Mouse (Mus musculus) E14TG2a.4 (cell line): ENCODE measurements around the gene Agtr1a.

Experiments
- CTCF ChIP-seq: conservative IDR thresholded peaks from 2 replicates; pipeline ENCODE4 v1.5.1; 2014; ENCODE audit warnings: low read length
- POU5F1 ChIP-seq: IDR thresholded peaks from 2 replicates; pipeline ENCODE4 v1.6.1; 2014; ENCODE audit warnings: low read length, borderline replicate concordance

DNA sequence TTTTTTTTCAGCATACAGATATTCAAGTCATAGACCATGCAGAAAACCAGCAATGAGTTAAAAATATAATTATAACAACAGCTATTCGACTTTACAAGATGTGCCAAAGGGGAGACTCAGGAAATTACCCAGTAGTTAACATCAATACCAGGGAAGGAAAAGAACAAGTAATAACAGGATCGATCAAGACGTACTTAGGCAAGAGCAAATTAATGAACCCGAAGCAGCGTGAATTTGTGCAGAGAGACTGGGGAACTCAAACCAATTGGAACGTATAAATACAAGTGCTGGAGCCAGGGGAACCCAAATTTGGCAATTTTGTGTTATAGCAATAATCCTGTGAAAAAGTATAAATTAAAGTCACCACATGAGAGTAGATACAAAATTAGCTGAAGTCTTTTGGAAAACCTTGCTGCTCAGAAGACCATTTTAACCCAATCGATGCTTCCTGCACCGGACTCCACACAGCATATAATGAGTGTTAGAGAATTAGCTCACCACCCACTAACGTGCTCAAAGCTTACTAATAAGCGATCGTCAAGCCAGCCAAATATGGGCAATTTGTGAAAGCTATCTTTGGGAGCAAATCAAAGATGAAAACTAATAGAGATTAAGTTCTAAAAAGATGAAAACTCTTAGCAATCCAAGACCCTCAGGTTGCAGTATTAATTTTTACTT lies 11.4 kb upstream of the Agtr1a start:
- TF ChIP-seq CTCF, result no peak
- TF ChIP-seq POU5F1, result no peak
